Mouse (Mus musculus) layer of hippocampus, adult 18-20 months (tissue): Measurements from ENCODE around the gene Olfr322. TPM values are rescaled to one million over a fixed set of nuclear protein-coding genes. Genes with fewer than 3 reads are reported as not detected.
"Not testable (repeated sequence)": the region's sequence is repeated elsewhere in the genome, so short reads cannot be mapped to it uniquely, and the experiment has no call there.

Experiments used
- DNase-seq, 2 experiments: peaks; one replicate each; pipeline ENCODE4 v3.0.0; 2022; ENCODE audit warnings: low spot score in 2 of 2
- long read RNA-seq: library from polyadenylated mRNA; stranded (forward); transcript quantifications from one replicate; pipeline ENCODE4 v2.0.0, GENCODE M21; 2021
- total RNA-seq, 2 experiments: library from RNA; stranded (reverse); gene quantifications; 2 replicates each; pipeline ENCODE4 v1.2.3; 2021

Olfr322 gene
- not detected for total RNA-seq
- long read RNA-seq, result 0 reads

DNA sequence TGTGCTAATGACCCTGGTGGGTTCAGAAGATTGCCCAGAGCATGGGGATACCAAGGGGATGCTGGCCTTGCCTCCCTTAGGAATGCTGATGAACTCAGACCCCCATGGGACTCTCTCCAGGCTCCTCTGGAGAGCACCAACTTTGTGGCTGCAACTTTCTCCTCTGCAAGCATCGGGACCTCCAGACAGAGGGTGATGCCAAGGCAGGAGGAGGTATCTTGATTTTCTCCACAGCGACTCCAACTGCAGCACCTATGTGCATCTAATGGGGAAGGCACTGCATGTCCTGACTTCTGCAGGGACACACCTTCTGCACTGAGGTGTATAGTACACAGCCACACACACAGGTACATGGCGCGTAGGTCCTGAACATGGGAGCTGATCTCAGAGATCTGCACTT, at the start of gene Olfr322:
Olfr322 (plus strand) TSS at position 187 of the 400 bp plus-strand sequence.
- DNase-seq, result no peak

- no peak for DNase-seq
Measured at GRCm38 (mm10) chr11:58613359-58613758, 45.2 kb upstream of the Olfr322 start.

DNA sequence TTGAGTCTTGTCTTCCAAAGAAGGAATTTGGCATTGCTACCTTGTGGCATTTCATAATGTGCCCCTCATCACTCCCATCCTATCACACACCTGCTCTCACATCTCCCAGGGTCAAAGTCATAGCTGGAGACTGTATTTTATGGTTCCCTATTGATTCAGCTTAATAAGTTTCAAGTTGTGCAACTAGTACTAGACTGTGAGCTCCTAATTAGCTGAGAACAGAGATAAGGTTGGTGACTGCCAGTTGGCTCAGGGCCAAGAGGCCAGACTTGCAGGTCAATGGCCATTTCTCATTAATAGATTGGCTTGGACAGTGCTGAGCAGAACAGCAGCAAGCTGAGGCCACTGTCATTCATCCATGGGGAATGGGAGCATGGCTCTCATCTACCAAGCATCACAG, 44.1 kb upstream of the Olfr322 start:
- DNase-seq, result no peak

DNA sequence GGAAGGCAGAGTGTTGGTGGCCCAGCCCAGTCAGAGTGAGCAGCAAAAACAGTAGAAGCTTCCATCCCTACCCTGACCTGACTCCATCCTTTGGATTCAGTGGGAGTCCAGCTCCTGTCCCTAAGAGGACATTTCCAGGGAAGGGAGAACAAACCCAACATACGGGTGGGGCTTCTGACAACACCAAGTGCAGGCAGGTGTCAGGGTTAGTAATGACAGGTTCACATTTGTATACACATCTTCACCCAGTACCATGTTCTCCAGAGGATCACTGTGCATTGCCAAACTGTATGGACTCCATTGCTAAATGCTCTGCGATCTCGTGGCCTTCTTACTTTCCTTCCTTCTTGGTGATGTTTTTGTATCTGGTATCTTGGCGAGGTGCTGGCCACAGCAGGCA, 42.6 kb upstream of the Olfr322 start, which contains the start of gene 2210407C18Rik:
2210407C18Rik (minus strand) TSS at position 101 of the 400 bp plus-strand sequence.
- no peak for DNase-seq

- DNase-seq, result no peak
Measured at GRCm38 (mm10) chr11:58618369-58618768, 40.2 kb upstream of the Olfr322 start.

DNA sequence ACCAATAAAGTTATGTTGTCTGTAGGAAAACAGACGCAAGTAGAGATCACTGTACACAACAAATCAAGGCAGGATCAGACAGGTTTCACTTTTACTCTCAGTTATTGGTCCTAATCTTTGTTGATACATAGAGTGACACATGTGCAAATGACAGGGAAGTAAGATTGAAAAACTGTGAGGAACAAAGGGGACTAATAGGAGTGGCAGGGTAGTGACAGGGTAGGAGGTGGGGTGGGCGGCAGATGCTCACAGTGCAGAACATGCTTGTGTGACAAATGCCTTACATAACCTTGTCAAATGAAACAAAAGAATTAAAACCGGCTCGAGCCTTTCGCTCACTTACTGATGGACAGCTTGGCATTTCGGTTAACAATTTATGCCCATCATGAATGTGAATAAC, 39.8 kb upstream of the Olfr322 start:
- DNase-seq, result peak; percentile 19 to 74

- DNase-seq, result no peak
Measured at GRCm38 (mm10) chr11:58626146-58626545, 32.4 kb upstream of the Olfr322 start.

GRCm38 (mm10) chr11:58630401-58630800, 28.2 kb upstream of the Olfr322 start, which contains the start of gene Olfr323:
TSS of gene Olfr323 (minus strand) at chr11:58630501.
- DNase-seq, result no peak

DNA sequence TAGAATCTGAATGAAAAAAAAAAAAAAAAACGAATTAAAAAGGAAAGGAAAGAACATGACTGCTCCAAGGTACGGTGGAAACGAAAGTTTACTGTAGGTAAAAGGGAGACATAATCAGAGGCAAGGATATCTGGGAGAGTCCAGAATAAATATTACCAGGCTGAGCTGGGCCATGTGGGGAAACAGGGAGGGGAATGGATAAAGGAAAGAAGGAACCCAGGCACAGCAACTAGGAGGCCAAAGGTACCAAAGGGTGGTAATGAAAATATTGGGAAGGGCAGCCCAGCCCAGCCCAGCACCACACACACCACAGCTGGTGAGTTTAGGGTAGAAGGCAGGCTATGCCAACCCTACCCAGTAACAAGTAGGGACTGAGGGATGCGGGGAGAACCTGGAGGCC, 23.7 kb upstream of the Olfr322 start:
- DNase-seq, result no peak

DNA sequence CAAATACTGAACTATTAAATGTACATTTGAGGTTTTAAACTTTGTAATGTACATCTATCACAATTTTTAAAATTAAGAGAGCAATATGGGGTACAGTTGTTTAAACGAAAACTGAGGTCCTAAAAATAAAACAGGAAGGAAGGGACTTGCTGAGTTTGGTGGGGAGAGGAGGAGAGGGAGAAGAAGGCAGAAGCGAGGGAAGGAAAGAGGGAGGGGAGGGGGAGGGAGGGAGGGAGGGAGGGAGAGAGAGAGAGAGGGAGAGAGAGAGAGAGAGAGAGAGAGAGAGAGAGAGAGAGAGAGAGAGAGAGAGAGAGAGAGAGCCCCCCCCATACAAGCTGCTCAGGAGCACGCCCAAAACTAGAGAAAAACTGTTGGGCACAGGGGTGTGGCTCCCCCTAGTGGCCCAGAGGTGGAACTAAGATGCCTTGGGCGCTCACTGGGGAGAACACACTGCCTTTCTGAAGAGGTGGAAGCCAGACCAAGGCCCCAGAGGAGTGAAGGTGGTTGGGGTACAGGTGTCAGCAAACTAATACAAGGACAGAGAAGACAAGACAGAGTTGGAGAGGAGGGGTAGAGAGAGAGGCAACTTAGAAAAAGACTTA, 22.1 kb upstream of the Olfr322 start:
- peak; percentile 37 to 64 for DNase-seq

DNA sequence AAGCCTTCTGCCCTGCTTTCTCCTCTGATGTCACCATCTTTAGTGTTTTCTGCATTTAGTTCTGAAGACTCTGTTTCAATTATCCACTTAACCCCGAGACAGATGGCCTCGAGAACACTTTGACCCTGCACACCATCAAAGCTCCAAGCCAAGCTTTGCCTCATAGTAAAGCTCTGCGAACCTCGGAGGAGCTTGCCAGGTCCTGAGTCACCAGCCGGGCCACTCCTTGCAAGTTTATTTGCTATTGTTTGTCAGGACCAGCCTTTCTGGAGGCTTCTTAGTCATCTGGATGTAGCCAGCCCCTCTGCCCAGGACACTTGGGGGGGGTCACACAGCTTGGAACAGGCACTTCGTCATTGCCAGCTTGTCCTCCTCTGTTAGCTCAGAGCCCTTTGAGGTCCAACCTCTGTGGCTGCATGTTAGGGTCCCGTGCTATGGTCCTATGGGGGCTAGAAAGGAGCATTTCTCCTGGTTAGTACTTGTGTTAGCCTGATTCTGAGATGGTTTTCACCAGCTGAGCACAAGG, 20.3 kb upstream of the Olfr322 start:
- no peak for DNase-seq

DNA sequence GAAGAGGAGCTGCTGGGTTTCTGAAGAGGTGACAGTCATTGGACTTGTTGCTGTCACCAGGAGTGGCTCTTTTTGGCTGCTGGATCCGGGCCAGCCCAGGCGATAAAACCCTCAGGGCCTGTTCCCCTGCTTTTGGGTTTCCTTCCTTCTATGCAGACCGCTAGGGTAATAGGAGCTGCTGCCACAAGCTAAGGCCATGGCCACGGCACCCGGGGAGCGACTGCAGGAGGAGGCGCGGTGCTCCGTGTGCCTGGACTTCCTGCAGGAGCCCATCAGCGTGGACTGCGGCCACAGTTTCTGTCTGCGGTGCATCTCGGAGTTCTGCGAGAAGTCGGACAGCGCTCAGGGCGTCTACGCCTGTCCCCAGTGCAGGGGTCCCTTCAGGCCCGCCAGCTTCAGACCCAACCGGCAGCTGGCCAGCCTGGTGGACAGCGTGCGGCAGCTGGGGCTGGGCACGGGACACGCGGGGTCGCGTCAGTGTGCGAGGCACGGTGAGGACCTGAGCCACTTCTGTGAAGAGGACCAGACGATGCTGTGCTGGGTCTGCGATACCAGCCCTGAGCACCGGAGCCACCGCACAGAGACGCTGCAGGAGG, 18.2 kb upstream of the Olfr322 start, which contains the start of gene Trim58:
Trim58 (plus strand) TSS at position 194 of the 596 bp plus-strand sequence.
- DNase-seq, result no peak

DNA sequence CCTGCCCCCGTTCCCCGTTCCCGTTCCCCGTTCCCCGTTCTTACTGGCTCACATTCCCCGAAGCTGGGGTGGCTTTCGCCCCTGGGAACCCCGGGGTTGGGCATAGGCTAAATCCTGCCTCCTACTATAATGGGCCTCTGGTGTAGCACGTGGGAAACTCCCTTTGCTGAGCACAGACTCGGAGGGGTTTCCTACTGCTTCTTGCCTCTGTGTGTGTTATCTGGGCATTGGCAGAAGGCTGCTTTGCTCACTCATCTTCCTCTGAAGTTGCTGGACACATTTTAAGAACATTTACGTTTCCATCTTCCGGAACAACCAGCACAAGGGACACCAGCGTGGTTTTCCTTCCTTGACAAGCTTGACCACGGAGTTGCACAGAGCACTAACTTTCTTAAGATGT, 17.5 kb upstream of the Olfr322 start:
- no peak for DNase-seq

DNA sequence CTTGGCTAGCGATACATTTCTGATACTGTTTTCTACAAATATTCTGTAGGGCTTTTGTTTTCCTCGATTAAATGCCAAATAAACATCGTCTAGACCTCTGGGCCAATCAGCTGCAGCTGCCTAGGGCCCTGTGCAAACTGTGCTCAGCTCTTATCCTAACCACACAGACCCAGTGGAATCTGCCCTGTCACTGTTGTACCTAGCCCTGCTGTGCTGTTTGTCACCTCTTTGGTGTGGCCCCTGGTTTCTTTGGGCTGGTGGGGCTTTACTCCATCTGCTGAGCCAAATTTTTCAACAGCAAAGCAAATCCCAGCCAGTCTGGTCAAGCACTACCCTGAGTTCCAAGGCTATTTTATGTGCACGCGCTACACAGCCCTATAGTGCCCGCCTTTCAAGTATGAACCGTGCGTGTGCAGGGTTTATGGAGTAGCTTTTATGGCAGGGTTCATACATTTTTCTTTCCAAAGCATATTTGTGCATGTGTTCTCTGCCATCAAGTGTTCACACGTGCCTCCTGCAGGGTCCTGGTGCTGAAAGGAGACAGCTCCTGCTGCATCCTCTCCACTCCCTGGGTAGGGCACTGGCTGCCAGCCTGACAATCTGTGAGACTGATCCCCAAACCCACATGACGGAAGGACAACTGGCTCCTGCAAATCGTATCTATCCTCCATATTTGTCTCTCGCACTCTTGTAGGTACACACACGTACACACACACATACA, 16.8 kb upstream of the Olfr322 start:
- DNase-seq, result no peak

GRCm38 (mm10) chr11:58643350-58643749, 15.2 kb upstream of the Olfr322 start:
- DNase-seq, result peak; percentile 6 to 36

DNA sequence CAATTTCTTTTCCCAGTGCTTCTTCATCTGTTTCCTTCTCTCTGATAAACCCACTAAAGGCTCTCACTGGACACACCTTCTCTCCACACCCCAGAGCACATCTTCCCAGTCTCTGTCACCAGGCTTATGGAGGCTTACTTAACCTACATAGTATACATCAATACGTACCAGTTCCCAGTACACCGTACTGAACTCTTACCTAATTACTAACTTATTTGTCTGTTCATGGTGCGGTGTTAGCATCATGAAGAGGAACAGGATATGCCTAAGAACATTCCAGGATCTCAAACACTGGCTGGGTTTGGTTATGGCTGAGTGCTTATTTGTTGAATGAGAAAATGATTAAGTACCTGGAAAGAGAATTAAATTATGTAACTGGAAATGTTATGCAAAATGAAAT, 3.4 kb upstream of the Olfr322 start:
- no peak for DNase-seq

DNA sequence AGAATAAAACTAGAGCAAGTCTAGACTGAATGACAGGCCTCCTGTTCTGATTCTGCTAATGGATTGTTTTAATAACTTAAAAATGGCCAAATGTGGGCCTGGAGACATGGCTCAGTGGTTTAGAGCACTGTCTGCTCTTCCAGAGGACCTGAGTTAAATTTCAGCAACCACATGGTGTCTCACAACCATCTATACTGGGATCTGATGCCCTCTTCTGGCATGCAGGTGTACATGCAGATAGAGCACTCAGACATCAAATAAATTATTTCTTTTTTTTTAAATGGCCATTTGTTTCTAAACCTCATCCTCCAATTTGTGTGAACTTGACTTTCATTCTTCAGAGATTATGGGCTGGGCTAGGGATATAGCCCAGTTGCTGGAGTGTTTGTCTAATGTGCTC, 10.7 kb downstream of the Olfr322 start:
- DNase-seq, result no peak

DNA sequence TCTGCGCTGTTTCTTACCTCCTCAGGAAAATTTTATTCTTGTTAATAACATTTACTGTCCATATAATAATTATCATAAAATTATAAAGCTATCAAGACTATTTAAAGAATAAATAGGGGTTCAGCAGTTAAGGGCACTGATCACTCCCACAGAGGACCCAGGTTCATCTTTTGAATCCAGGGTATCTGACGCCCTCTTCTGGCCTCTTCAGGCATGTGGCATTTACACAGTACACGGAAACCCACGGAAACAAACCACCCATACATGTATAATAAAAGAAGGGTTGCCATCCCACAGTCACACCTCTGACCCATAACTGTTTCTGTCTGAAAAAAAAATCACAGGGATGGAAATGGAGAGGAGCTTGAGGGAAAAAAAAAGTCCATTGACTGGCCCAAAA, 13.2 kb downstream of the Olfr322 start:
- DNase-seq, result no peak

- DNase-seq, result no peak
Measured at GRCm38 (mm10) chr11:58680799-58681198, 22.2 kb downstream of the Olfr322 start, which contains the start of gene Olfr320. TSS of gene Olfr320 (plus strand) at chr11:58681099.

DNA sequence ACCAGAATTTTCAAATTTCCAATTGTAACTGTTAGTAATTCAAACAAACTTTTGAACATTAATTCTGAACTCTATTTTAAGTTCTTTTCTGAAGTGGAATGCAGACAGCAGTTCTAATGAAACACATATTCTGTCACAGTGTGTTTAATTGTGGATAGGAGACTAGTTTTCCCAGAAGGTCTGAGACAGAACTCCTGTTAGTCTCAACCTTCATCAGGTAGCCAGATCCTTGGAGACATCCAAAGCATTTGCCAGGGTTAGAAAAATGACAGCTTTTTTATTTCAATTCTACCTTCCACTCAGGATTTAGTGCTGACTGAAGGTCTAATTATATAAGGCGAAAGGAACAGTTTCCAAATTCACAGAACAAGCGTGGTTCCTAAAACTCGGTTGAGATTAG, 40.3 kb downstream of the Olfr322 start, which contains the start of gene Olfr319:
Olfr319 (plus strand) TSS at position 301 of the 400 bp plus-strand sequence.
- no peak for DNase-seq

DNA sequence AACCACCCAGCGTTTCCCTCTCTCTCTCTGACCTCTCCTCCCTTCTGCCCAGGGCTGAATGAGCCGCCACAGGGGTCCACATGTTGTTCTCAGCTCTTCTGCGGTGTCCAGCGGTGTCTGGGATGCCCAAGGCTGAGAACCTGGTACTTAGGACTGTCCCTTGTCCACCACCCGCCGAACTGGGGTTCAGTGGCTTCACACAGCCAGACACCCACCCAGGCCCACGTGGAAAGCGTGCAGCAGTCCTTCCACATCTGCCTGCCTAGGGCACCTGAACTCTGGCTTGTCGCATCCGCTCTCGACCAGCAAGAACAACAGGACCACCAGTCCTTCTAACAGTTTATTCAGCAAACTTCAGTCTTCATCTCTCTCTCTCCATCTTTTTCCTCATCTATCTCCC, 50.5 kb downstream of the Olfr322 start:
- no peak for DNase-seq

- DNase-seq, result not testable (repeated sequence)
Measured at GRCm38 (mm10) chr11:58717723-58718122, 59.1 kb downstream of the Olfr322 start.
